Mouse (Mus musculus): Measurements from ENCODE around the gene Atrnl1.
"Not testable (repeated sequence)": the region's sequence is repeated elsewhere in the genome, so short reads cannot be mapped to it uniquely, and the experiment has no call there.

Atrnl1 gene

DNA sequence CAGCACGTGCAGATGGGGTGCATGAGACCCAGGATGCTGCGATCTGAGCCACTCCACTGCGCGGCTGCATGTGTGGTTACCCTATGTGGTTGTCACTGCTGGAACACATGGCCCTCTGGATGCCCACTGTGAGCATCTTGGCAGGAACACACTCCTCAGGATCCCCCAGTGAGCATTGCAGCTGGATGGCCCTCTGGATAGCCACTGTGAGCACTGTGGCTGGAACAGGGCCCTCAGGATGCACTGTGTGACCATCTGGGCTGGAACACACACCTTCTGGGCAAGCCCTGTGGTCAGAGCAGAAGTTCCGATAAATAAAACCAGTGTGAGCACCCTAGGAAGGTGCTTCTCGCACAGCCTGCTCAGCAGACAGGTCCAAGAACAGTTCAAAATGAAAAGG lies 364.4 kb downstream of the Atrnl1 start:
- peak; percentile 16 to 27 for DNase-seq

DNA sequence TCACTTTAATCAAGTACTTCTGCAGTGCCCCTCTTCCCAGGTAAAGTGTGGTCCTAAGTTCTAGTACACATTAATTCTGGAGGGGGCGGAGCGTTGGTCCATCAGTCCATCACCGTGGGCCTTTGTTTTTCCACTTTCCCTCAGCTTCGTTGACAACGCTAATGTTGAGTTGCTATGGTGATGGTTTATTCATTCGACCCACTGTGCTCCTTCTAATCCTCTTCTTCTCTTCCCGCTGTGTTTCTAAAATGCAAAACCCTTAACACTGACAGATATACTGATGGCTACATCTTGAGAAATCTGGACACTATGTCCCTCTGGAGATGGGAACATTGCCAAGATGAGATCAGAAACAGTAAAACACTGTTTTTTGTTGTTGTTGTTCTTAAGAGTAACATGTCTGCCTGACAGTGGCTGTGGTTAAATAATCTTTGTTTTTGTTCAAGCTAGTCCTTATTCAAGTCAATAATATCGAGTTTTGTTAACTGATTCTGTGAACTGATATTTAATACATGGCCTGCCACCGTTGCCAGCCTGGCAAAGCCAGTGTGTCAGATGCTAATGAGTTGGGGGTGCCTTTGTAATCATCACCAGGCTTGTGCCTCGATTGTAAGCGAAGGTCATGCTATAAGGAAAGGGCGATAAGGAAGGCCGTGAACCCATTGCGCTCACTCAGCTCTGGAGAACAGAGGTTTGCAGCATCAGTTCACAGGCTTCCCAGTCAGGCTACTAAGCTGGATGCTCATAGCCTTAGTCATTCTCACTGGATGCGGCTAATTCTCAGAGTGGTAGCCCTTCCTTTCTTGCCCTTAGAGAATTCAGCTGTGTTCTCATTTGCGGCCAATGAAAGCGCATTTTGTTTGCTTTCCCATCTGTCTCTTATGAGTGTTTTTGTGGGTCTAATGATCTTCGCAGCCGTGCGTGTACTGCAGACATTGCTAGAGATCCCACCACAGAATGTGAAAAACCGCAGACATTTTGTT lies 375.4 kb downstream of the Atrnl1 start:
- peak in 1 of 2 experiments; percentile 7 for DNase-seq

GRCm38 (mm10) chr19:57987696-57988393 lies 377.0 kb downstream of the Atrnl1 start:
- no peak for DNase-seq

DNA sequence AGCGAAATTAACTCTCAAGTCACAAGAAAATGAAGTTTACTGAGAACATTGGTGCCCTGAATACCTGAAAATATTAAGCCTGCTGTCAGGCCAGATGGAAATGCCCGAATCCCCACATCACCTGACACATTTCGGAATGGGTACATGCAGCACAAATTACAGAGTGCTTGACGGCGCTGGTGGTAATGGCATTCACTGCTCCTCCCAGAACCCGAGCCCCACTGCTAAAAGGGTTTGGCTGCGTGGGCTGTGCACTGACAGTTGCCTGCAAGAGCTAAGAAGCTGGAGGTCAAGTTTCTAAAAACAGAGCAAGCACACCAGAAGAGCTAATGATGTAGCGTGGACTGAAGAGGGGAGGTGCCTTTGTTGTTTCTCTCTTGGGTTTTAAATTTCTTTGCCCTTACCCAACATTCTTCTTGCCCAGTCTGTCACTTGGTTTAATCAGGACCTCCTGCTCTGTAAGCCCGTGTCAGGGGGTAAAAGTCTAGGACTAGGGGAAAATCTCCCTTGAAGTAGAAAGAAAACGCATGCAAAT lies 377.8 kb downstream of the Atrnl1 start:
- DNase-seq = no peak

DNA sequence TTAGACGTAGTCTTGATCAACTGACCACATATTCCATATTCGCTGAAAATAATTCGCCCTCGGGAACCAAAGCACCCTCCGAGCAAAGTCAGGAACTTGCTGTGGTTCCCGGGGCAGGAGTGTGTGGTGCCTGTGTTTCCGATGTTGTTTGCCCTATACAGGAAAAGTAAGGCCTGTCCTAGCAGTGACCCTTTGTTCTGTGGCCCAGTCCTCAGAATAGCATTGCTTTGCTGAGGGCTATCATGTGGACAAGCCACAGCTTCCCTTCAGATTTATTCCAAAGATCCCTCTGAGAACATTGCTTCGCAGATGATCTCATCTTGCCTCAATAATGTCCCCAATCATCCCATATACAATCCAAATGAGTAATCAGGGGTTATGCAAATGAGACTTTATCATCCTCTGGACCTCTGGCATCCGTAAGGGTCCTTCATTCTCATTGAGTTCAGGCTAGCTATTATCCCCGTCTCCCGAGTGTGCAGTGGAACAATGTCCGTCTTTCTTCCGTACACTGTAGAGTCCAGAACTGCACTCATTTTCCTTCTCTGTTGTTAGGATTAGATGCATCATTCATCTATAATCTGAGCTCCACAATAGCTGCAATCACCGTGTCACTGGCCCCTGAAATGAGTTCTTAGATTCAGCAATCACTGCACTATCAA lies 380.4 kb downstream of the Atrnl1 start:
- DNase-seq = no peak

- not testable (repeated sequence) for DNase-seq
These were observed 383.5 kb downstream of the Atrnl1 start for GRCm38 (mm10) chr19:57994174-57994833.

GRCm38 (mm10) chr19:57995015-57995414 lies 384.2 kb downstream of the Atrnl1 start:
- no peak for DNase-seq

DNA sequence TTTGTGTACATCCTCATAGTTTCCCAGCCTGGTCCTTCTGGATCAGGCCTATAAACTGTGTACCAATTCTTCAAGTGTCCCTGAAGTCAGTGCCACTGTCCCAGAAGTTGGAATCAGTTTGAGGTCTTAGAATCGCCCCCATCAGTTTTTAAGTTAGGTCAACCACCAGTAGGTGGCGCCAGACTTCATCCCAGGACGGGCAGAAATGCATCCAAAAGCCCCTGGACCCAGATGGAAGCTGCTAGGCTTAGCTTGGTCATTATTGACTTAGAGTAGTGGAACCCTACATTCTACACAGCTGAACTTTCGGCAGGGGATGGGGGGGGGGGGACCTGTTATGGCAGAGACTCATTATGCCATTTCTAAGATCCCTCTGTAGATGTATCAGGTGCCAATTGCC lies 387.1 kb downstream of the Atrnl1 start:
- DNase-seq = peak; percentile 66 to 76

DNA sequence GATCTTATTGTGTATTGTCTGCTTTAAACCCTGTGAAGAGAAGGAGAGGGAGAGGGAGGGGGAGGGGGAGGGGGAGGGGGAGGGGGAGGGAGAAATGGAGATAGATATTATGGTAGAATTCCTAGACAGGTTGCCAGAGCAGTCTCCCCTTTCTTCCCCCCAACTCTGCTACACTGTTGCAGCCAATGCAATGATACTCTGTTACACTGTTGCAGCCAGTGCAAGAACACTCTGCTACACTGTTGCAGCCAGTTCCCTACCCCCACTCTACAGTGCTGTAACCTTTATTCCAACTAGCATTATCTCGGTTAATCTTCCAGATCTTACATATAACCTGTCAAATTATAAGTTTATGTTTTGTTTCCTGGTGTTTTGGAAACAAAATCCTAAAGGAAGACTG lies 400.8 kb downstream of the Atrnl1 start:
- DNase-seq = no peak

GRCm38 (mm10) chr19:58015741-58016140 lies 404.9 kb downstream of the Atrnl1 start:
- DNase-seq = no peak

DNA sequence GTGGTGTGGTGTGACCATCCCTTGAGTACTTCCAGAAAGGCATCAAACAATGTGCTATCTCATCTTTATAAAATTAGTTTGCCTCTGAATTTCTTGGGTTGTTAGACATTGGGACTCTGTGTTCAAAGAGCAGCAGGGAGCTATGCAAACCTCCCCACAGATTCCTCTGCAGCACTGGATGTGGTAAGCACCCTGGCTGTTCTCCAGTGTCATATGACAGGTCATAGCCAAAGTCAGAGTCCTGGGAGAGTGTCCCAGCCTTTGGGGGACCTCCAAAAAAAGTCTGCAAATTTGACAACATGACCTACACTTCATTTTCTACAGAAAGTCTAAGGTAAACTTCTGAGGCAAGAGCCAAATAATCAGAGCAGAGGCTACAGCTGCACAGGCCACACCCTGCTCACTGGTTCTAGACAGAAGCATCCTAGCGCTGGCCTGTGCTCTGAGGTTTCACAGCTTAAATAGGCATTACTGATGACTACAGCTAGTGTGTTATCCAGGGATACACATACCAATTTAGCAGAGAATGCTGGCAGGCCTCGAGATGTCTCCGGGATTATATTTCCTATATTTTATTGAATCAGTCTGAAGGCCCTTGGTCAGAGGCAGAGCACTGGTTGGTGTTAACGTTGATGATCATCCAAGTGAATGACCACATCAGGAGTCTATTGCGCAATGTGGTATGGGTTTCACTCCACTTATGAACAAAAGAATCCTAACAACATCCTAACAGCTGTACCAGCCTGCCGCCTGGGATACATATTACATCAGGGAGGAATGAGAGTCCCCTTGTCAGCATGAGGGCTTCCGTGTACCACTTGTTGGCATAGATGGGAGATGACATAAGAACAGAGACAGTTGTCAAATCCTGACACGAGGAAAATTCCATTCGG lies 406.0 kb downstream of the Atrnl1 start:
- DNase-seq = no peak

DNA sequence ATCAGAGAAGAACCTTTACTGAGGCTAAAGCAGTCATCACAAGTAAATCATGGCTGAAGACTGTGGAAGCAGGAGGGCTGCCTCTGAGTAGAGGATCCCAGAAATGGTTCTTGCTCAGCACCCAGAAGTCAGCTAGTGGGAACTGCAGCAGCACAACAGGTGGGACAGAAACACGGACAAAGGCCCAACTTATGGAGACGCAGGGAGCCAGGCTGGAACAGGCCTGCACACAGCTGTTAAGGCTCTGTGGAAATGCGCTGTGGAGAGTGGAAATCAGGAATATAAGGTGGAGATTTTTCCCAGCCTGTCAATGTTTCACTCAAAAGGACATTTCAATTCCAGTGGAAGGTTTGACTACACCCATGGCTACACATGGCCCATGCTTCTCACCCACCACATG lies 406.6 kb downstream of the Atrnl1 start:
- no peak for DNase-seq

- no peak for DNase-seq
These were observed 407.9 kb downstream of the Atrnl1 start for GRCm38 (mm10) chr19:58018698-58019097.

GRCm38 (mm10) chr19:58021514-58022284 lies 410.9 kb downstream of the Atrnl1 start:
- DNase-seq = no peak

GRCm38 (mm10) chr19:58023216-58023825 lies 412.5 kb downstream of the Atrnl1 start:
- no peak for DNase-seq

- DNase-seq = no peak
These were observed 414.2 kb downstream of the Atrnl1 start for GRCm38 (mm10) chr19:58025053-58025452.

DNA sequence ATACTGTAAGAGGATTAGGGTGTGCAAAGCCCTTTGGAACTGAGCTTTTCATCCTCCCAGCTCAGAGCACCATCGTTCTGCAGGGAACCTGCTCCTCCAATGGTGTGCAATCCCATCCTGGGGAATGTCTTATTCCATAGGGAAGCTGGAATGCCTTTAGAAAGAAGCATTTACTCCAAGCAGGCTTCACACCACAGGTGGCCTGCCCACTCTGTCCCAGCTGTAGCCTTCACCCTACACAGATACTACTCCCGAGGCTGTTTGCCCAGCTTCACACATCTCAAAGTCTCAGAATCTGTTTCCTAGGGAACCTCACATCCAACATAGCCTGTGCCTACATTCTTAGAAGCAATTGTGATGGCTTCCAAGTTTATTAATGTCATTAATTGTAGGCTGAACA lies 418.8 kb downstream of the Atrnl1 start:
- no peak for DNase-seq

DNA sequence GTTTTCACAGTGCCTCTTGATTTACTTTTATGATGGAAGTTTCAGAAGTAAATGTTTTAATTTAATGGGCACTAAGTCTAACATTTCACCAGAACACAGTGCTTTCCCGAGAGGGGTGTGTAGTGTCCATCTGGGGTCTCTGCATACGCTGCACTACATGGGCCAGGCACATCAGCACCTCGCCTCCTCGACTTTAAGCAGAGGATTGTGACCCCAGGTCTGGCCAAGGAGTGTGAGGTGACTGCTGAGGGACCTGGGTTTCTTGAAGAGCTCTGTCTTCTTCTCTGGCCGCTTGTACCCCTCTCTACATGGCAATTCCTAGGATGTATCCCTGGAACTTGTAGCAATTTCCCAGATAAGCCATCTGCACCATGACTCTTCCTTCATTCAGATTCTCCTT lies 422.4 kb downstream of the Atrnl1 start:
- no peak for DNase-seq

DNA sequence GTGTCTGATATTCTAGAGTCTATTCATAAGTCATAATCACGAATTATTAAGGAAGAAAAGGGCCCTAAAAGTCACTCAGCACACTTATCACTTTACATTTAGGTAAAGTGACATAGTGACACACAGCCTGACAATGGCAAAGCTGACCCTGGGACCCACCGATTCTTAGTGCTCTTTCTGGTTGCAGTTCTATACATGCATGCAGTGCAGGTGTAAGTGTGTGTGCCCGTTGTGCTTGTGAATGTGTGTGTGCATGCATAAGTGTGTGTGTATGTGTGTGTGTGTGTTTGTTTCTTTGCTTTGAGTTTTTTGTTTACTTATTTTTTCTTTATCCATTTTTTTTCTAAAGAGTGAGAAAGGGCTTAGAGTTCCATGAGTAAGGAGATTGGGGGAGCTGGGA lies 425.3 kb downstream of the Atrnl1 start:
- no peak for DNase-seq

GRCm38 (mm10) chr19:58043120-58043519 lies 432.3 kb downstream of the Atrnl1 start:
- no peak for DNase-seq

Measured in cerebellum, postnatal 14 days (tissue).